Mouse (Mus musculus) lung, postnatal 0 days (tissue): ENCODE measurements around the gene Strip2. TPM values are rescaled to one million over a fixed set of nuclear protein-coding genes. Genes with fewer than 3 reads are reported as not detected.

Experiments
- ATAC-seq: fragments of 200-750 bp; cut with Nextera tagmentation; 2 replicates; pipeline ENCODE4 v1.8.0; 2017; ENCODE audit warnings: moderate library complexity
- DNase-seq: peaks from one replicate; pipeline ENCODE4 v3.0.0-alpha.2; 2016; ENCODE audit warnings: low spot score
- H3K27ac ChIP-seq: fragments of 300-500 bp; sonication (generic); 2 replicates; pipeline ENCODE4 v1.5.1; 2014; ENCODE audit warnings: antibody characterized with exemption, mild to moderate bottlenecking, low read length, mixed read lengths
- H3K27me3 ChIP-seq: fragments of 300-500 bp; sonication (generic); replicated peaks from 2 replicates; pipeline ENCODE4 v1.6.1; 2014; ENCODE audit warnings: low read length, mixed read lengths; ENCODE audit not compliant: insufficient read depth
- H3K36me3 ChIP-seq: fragments of 300-500 bp; sonication (generic); 2 replicates; pipeline ENCODE4 v1.6.1; 2014; ENCODE audit warnings: low read length, mixed read lengths; ENCODE audit not compliant: insufficient read depth
- H3K4me1 ChIP-seq: fragments of 300-500 bp; sonication (generic); 2 replicates; pipeline ENCODE4 v1.6.1; 2014; ENCODE audit warnings: antibody characterized with exemption, low read depth, low read length, mixed read lengths; ENCODE audit not compliant: insufficient read depth
- H3K4me2 ChIP-seq: fragments of 300-500 bp; sonication (generic); replicated peaks from 2 replicates; pipeline ENCODE4 v1.6.1; 2014; ENCODE audit warnings: low read depth, mild to moderate bottlenecking, low read length, moderate library complexity, mixed read lengths
- H3K4me3 ChIP-seq: fragments of 300-500 bp; sonication (generic); 2 replicates; pipeline ENCODE4 v1.5.1; 2014; ENCODE audit warnings: low read depth, low read length
- H3K9ac ChIP-seq: fragments of 300-500 bp; sonication (generic); replicated peaks from 2 replicates; pipeline ENCODE4 v1.6.1; 2014; ENCODE audit warnings: low read depth, mild to moderate bottlenecking
- H3K9me3 ChIP-seq: fragments of 300-500 bp; sonication (generic); 2 replicates; pipeline ENCODE4 v1.6.1; 2016; ENCODE audit warnings: low read length, mixed read lengths
- CTCF ChIP-seq: IDR thresholded peaks from 2 replicates; pipeline ENCODE4 v1.5.1; 2016; ENCODE audit warnings: antibody characterized with exemption, mild to moderate bottlenecking
- EP300 ChIP-seq: IDR thresholded peaks from 2 replicates; pipeline ENCODE4 v1.6.1; 2016; ENCODE audit warnings: antibody characterized with exemption, mild to moderate bottlenecking, control low read depth
- WGBS: fragments of 180-500 bp; shearing (Covaris S2); extraction: QIAGEN DNeasy Blood & Tissue Kit; methylation state at CpG from one replicate; pipeline ENCODE4 v1.1.7; 2014; 5-methylcytosine and 5-hydroxymethylcytosine counted together
- polyA plus RNA-seq: library from polyadenylated mRNA; unstranded; fragments of >200 nt; fragmentation: Nextera tagmentation; extraction: Ambion mirVana; gene quantifications from 2 replicates; pipeline ENCODE4 v1.2.1, GENCODE M21; 2015

Gene Strip2
- polyA plus RNA-seq, 1 experiment from 2014 or later: 0.47 TPM

GRCm38 (mm10) chr6:29903343-29903914 lies 13.4 kb upstream of the Strip2 start:
- DNase-seq: no peak
- Histone ChIP-seq H3K9me3 (no peaks in the 10 kb centered on the region), H3K27ac (no peak overlapping the region), H3K4me1 (no peaks in the 10 kb centered on the region), H3K4me2 (no peak overlapping the region), H3K36me3 (no peaks in the 10 kb centered on the region), H3K9ac (no peak overlapping the region), H3K4me3 (no peak overlapping the region), H3K27me3 (no peaks in the 10 kb centered on the region)
- ATAC-seq: no peak
- TF ChIP-seq EP300: no peak
- no peak for TF ChIP-seq CTCF
- WGBS: 92% methylated on average over 3 of the region's 3 CpGs

GRCm38 (mm10) chr6:29904281-29904680 lies 12.5 kb upstream of the Strip2 start:
- DNase-seq: no peak
- Histone ChIP-seq H3K9me3 (no peaks in the 10 kb centered on the region), H3K4me2 (no peak overlapping the region), H3K27ac (no peak overlapping the region), H3K36me3 (no peaks in the 10 kb centered on the region), H3K4me1 (no peaks in the 10 kb centered on the region), H3K9ac (no peak overlapping the region), H3K27me3 (no peaks in the 10 kb centered on the region), H3K4me3 (no peak overlapping the region)
- 65% methylated on average over 3 of the region's 3 CpGs for WGBS
- no peak for ATAC-seq
- no peak for TF ChIP-seq CTCF
- TF ChIP-seq EP300: no peak

GRCm38 (mm10) chr6:29910631-29911030 lies 6.2 kb upstream of the Strip2 start:
- TF ChIP-seq CTCF (no peak), EP300 (no peak)

GRCm38 (mm10) chr6:29913673-29914072 lies 3.1 kb upstream of the Strip2 start:
- H3K27me3 ChIP-seq: peaks cover 7% of the 10 kb centered on the region; the same call in 1 of the 2 replicates
- DNase-seq: no peak
- TF ChIP-seq CTCF (peak; percentile 26), EP300 (no peak)
- H3K9ac ChIP-seq: no peak overlapping the region
- H3K4me1 ChIP-seq: peaks cover 10% of the 10 kb centered on the region; the same call in 1 of the 2 replicates
- no peaks in the 10 kb centered on the region for H3K36me3 ChIP-seq
- no peak overlapping the region for H3K4me2 ChIP-seq
- H3K27ac ChIP-seq: no peak overlapping the region
- ATAC-seq: no peak
- WGBS: 8% methylated on average over 1 of the region's 1 CpGs
- no peak overlapping the region for H3K4me3 ChIP-seq
- no peaks in the 10 kb centered on the region for H3K9me3 ChIP-seq

More at GRCm38 (mm10) chr6:29910631-29911030, 6.2 kb upstream of the Strip2 start:
- no peak overlapping the region for H3K4me3 ChIP-seq
- H3K36me3 ChIP-seq: no peaks in the 10 kb centered on the region
- H3K27ac ChIP-seq: no peak overlapping the region
- no peaks in the 10 kb centered on the region for H3K9me3 ChIP-seq
- no peak overlapping the region for H3K4me2 ChIP-seq
- H3K9ac ChIP-seq: no peak overlapping the region
- H3K27me3 ChIP-seq: no peaks in the 10 kb centered on the region
- DNase-seq: no peak
- WGBS: 75% methylated on average over 3 of the region's 3 CpGs
- H3K4me1 ChIP-seq: no peaks in the 10 kb centered on the region
- ATAC-seq: no peak

- Histone ChIP-seq H3K27ac (no peak overlapping the region), H3K9ac (no peak overlapping the region), H3K4me3 (no peak overlapping the region), H3K36me3 (no peaks in the 10 kb centered on the region), H3K4me1 (peaks cover 10% of the 10 kb centered on the region; the same call in 1 of the 2 replicates), H3K9me3 (no peaks in the 10 kb centered on the region), H3K27me3 (peaks cover 8% of the 10 kb centered on the region; the same call in 1 of the 2 replicates), H3K4me2 (no peak overlapping the region)
- TF ChIP-seq EP300 (no peak), CTCF (no peak)
- DNase-seq (peak; percentile 59), ATAC-seq (no peak)
Measured at GRCm38 (mm10) chr6:29914136-29914535, 2.7 kb upstream of the Strip2 start.

- DNase-seq: no peak
- no peak overlapping the region for H3K9ac ChIP-seq
- peaks cover 8% of the 10 kb centered on the region; the same call in 1 of the 2 replicates for H3K27me3 ChIP-seq
- H3K36me3 ChIP-seq: no peaks in the 10 kb centered on the region
- peaks cover 10% of the 10 kb centered on the region; the same call in 1 of the 2 replicates for H3K4me1 ChIP-seq
- ATAC-seq: no peak
- 40% methylated on average over 9 of the region's 9 CpGs for WGBS
- no peak overlapping the region for H3K4me3 ChIP-seq
- H3K27ac ChIP-seq: no peak overlapping the region
- TF ChIP-seq EP300 (no peak), CTCF (no peak)
- H3K4me2 ChIP-seq: peak overlapping the region; percentile 99
- no peaks in the 10 kb centered on the region for H3K9me3 ChIP-seq
Measured at GRCm38 (mm10) chr6:29915836-29916235, 976 bp upstream of the Strip2 start.
